Mouse (Mus musculus) erythroblast, adult 5-6 weeks (primary cell): Measurements from ENCODE around the gene Ifna4. TPM values are rescaled to one million over a fixed set of nuclear protein-coding genes. Genes with fewer than 3 reads are reported as not detected.

Source experiments
- ATAC-seq: replicated peaks from 2 replicates; pipeline ENCODE4 v1.8.0; 2016; ENCODE audit warnings: moderate number of reproducible peaks, mild to moderate bottlenecking, moderate TSS enrichment, inconsistent platforms; ENCODE audit not compliant: poor library complexity, low FRiP score, severe bottlenecking
- total RNA-seq, 2 experiments: library from RNA; stranded (forward) in 1 of 2; stranded (reverse) in 1 of 2; fragments of 150-400 nt in 1 of 2; fragments of 200-764, 138-1000 nt in 1 of 2; gene quantifications; 2 replicates each; pipeline versions ENCODE4 v1.2.3 to v1.2.4; 2015 to 2017; ENCODE audit warnings: low replicate concordance in 2 of 2

The Ifna4 gene
- total RNA-seq, 2 experiments from 2014 or later = not detected

- no peak for ATAC-seq
Observed at GRCm38 (mm10) chr4:88864599-88864998, 22.9 kb downstream of the Ifna4 start.

DNA sequence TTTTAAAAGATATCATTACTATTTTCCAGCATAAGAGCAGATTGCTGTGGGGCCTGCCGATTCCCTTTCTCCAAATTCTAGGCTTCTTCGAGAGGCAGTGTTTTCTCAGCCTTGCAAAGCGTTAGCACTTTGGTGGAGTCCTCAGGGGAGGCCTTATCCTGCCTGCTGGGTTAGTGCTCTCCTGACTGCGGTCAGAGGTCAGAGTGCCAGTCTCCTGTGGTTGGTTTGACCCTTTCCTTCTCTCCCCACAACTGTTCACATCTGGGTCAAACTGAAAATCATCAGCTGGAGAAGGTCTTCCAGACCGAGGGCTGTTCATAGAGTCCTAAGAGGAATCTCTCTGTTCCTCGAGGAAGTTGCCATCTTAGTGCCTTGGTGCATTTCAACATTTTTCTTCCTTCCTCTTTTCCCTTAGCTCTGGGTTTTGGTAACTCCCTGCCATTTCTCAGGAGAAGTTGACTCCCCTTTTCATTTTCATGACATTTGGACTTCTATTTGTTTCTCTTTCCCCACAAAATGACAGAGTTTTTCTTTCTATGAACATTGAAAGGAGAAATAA, 23.4 kb downstream of the Ifna4 start:
- no peak for ATAC-seq

DNA sequence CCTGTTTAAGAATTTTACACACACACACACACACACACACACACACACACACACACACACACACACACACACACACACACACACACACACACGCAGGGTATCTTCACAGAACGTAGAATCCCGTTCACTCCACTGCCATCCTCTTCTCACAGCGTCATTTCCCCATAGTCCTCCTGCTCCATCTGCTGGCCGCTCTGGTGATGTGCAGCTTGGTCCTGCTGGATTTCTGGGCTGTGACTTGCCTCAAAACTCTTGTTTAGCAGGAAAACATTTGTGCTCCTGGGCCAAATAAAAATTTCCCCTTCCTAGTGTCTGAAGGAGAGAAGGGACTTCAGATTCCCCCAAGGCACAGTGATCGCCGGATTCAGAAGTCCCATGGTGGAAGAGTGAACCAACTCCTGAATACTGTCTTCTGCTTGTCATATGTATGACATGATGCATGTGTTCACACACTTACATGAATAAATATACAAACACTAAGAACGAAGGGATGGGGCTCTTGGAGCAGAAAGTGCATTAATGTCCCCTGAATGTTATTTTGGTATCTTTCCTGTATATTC, 25.8 kb downstream of the Ifna4 start:
- ATAC-seq = peak; percentile 95

- peak; percentile 75 for ATAC-seq
Observed at GRCm38 (mm10) chr4:88867926-88868911, 26.6 kb downstream of the Ifna4 start.

DNA sequence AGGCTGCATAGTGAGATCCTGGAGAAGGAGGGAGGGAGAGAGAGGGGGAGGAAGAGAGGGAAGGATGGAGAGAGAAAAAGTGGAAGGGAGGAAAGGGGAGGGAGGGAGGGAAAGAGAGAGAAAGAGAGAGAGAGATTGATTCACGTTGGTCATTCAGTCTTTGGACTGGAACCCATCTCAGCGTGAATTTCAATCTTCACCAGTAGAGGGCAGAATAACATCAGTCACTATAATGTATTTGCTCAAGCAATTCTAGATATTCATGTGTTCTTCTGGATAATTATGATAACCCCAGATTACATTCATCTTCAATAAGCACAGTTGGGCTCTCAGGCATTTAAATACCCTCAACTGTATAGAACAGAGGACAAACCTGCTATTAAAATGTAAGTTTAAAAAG, 31.0 kb downstream of the Ifna4 start:
- no peak for ATAC-seq

- peak; percentile 68; the same call in 1 of the 2 replicates for ATAC-seq
Observed at GRCm38 (mm10) chr4:88875435-88876095, 33.9 kb downstream of the Ifna4 start.

DNA sequence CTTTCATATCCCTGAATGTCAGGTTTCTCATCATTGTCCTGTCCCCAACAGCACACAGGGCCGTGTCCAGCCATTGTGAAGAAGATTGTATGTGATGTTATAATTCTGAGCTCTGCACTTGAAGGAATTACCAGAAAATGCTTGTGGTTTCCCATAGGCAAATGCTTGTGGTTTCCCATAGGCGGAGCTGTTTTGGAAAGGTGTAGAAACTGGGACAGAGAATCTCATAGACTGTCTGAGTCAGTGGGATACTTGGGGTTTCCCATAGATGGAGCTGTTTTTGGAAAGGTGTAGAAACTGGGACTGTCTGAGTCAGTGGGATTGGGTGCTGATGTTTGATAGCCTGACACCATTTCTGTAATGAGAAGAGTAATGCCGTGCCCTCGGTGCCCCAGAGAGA, 34.9 kb downstream of the Ifna4 start:
- ATAC-seq = no peak

GRCm38 (mm10) chr4:88878246-88878645, 36.6 kb downstream of the Ifna4 start:
- ATAC-seq = no peak

DNA sequence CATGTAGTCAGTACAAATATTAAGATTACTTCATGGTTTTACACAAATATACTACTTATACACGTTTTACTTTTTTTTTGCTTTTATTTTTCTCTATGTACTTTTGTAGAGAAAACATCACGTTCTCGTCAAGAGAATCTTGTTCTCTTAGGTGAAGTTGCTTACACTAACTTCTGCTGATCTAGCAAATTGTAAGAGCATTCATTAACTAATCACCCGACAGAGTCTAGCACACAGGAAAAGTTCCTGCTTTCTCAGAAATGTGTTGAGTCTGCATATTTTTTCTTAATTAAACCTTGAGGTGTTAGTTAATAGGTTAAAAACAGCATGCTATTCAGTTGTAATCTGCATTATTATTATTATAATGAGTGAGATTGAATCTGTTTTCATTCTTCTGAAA, 37.1 kb downstream of the Ifna4 start:
- no peak for ATAC-seq

GRCm38 (mm10) chr4:88880101-88880500, 38.4 kb downstream of the Ifna4 start, which contains the start of gene Ifne:
Gene Ifne, minus strand, starts transcription at chr4:88880201.
- ATAC-seq = no peak

GRCm38 (mm10) chr4:88888236-88888635, 46.6 kb downstream of the Ifna4 start:
- no peak for ATAC-seq

Other genes starting within 250 kb of the Ifna4 start
- gene Ifna9, start 249.5 kb upstream of the Ifna4 start, total RNA-seq (2015; ENCODE audit: low replicate concordance) = not detected in 2 replicates
- gene Ifna9, start 249.5 kb upstream of the Ifna4 start, total RNA-seq (2017; ENCODE audit: low replicate concordance) = not detected in 2 replicates
- not detected in 2 replicates for gene Ifna12, start 238.5 kb upstream of the Ifna4 start, total RNA-seq (2015; ENCODE audit: low replicate concordance)
- not detected in 2 replicates for gene Ifna12, start 238.5 kb upstream of the Ifna4 start, total RNA-seq (2017; ENCODE audit: low replicate concordance)
- gene C87499, start 207.4 kb upstream of the Ifna4 start, total RNA-seq (2015; ENCODE audit: low replicate concordance) = not detected in 2 replicates
- gene C87499, start 207.4 kb upstream of the Ifna4 start, total RNA-seq (2017; ENCODE audit: low replicate concordance) = not detected in 2 replicates
- not detected in 2 replicates for gene Ifna13, start 197.4 kb upstream of the Ifna4 start, total RNA-seq (2015; ENCODE audit: low replicate concordance)
- gene Ifna13, start 197.4 kb upstream of the Ifna4 start, total RNA-seq (2017; ENCODE audit: low replicate concordance) = not detected in 2 replicates
- not detected in 2 replicates for gene Ifna16, start 164.9 kb upstream of the Ifna4 start, total RNA-seq (2015; ENCODE audit: low replicate concordance)
- gene Ifna16, start 164.9 kb upstream of the Ifna4 start, total RNA-seq (2017; ENCODE audit: low replicate concordance) = not detected in 2 replicates
- gene Ifna2, start 157.9 kb upstream of the Ifna4 start, total RNA-seq (2015; ENCODE audit: low replicate concordance) = not detected in 2 replicates
- gene Ifna2, start 157.9 kb upstream of the Ifna4 start, total RNA-seq (2017; ENCODE audit: low replicate concordance) = not detected in 2 replicates
- not detected in 2 replicates for gene Ifnab, start 150.5 kb upstream of the Ifna4 start, total RNA-seq (2015; ENCODE audit: low replicate concordance)
- not detected in 2 replicates for gene Ifnab, start 150.5 kb upstream of the Ifna4 start, total RNA-seq (2017; ENCODE audit: low replicate concordance)
- gene Gm26566, start 120.1 kb upstream of the Ifna4 start, total RNA-seq (2015; ENCODE audit: low replicate concordance) = not detected in 2 replicates
- gene Gm26566, start 120.1 kb upstream of the Ifna4 start, total RNA-seq (2017; ENCODE audit: low replicate concordance) = not detected in 2 replicates
- gene Klhl9, start 119.4 kb upstream of the Ifna4 start, total RNA-seq (2015; ENCODE audit: low replicate concordance) = 18.6 and 26.3 TPM in 2 replicates
- 24.0 and 29.5 TPM in 2 replicates for gene Klhl9, start 119.4 kb upstream of the Ifna4 start, total RNA-seq (2017; ENCODE audit: low replicate concordance)
- not detected in 2 replicates for gene Gm13271, start 87.0 kb upstream of the Ifna4 start, total RNA-seq (2015; ENCODE audit: low replicate concordance)
- gene Gm13271, start 87.0 kb upstream of the Ifna4 start, total RNA-seq (2017; ENCODE audit: low replicate concordance) = not detected in 2 replicates
- gene Gm13283, start 81.7 kb upstream of the Ifna4 start, total RNA-seq (2015; ENCODE audit: low replicate concordance) = not detected in 2 replicates
- not detected in 2 replicates for gene Gm13283, start 81.7 kb upstream of the Ifna4 start, total RNA-seq (2017; ENCODE audit: low replicate concordance)
- gene Gm13290, start 68.0 kb upstream of the Ifna4 start, total RNA-seq (2015; ENCODE audit: low replicate concordance) = not detected in 2 replicates
- gene Gm13290, start 68.0 kb upstream of the Ifna4 start, total RNA-seq (2017; ENCODE audit: low replicate concordance) = not detected in 2 replicates
- gene Gm13289, start 64.9 kb upstream of the Ifna4 start, total RNA-seq (2015; ENCODE audit: low replicate concordance) = not detected in 2 replicates
- gene Gm13289, start 64.9 kb upstream of the Ifna4 start, total RNA-seq (2017; ENCODE audit: low replicate concordance) = not detected in 2 replicates
- gene Gm13272, start 62.0 kb upstream of the Ifna4 start, total RNA-seq (2015; ENCODE audit: low replicate concordance) = not detected in 2 replicates
- not detected in 2 replicates for gene Gm13272, start 62.0 kb upstream of the Ifna4 start, total RNA-seq (2017; ENCODE audit: low replicate concordance)
- gene Ifnz, start 59.7 kb upstream of the Ifna4 start, total RNA-seq (2015; ENCODE audit: low replicate concordance) = not detected in 2 replicates
- not detected in 2 replicates for gene Ifnz, start 59.7 kb upstream of the Ifna4 start, total RNA-seq (2017; ENCODE audit: low replicate concordance)
- not detected in 2 replicates for gene Gm13276, start 56.2 kb upstream of the Ifna4 start, total RNA-seq (2015; ENCODE audit: low replicate concordance)
- gene Gm13276, start 56.2 kb upstream of the Ifna4 start, total RNA-seq (2017; ENCODE audit: low replicate concordance) = not detected in 2 replicates
- not detected in 2 replicates for gene Gm13277, start 53.2 kb upstream of the Ifna4 start, total RNA-seq (2015; ENCODE audit: low replicate concordance)
- not detected in 2 replicates for gene Gm13277, start 53.2 kb upstream of the Ifna4 start, total RNA-seq (2017; ENCODE audit: low replicate concordance)
- not detected in 2 replicates for gene Gm13278, start 50.3 kb upstream of the Ifna4 start, total RNA-seq (2015; ENCODE audit: low replicate concordance)
- not detected in 2 replicates for gene Gm13278, start 50.3 kb upstream of the Ifna4 start, total RNA-seq (2017; ENCODE audit: low replicate concordance)
- not detected in 2 replicates for gene Gm13275, start 47.4 kb upstream of the Ifna4 start, total RNA-seq (2015; ENCODE audit: low replicate concordance)
- gene Gm13275, start 47.4 kb upstream of the Ifna4 start, total RNA-seq (2017; ENCODE audit: low replicate concordance) = not detected in 2 replicates
- not detected in 2 replicates for gene Gm13279, start 44.5 kb upstream of the Ifna4 start, total RNA-seq (2015; ENCODE audit: low replicate concordance)
- gene Gm13279, start 44.5 kb upstream of the Ifna4 start, total RNA-seq (2017; ENCODE audit: low replicate concordance) = not detected in 2 replicates
- gene Gm13285, start 42.2 kb upstream of the Ifna4 start, total RNA-seq (2015; ENCODE audit: low replicate concordance) = not detected in 2 replicates
- not detected in 2 replicates for gene Gm13285, start 42.2 kb upstream of the Ifna4 start, total RNA-seq (2017; ENCODE audit: low replicate concordance)
- gene Gm13287, start 38.6 kb upstream of the Ifna4 start, total RNA-seq (2015; ENCODE audit: low replicate concordance) = not detected in 2 replicates
- gene Gm13287, start 38.6 kb upstream of the Ifna4 start, total RNA-seq (2017; ENCODE audit: low replicate concordance) = not detected in 2 replicates
- not detected in 2 replicates for gene Gm13288, start 36.3 kb upstream of the Ifna4 start, total RNA-seq (2015; ENCODE audit: low replicate concordance)
- gene Gm13288, start 36.3 kb upstream of the Ifna4 start, total RNA-seq (2017; ENCODE audit: low replicate concordance) = not detected in 2 replicates
- not detected in 2 replicates for gene Ifna7, start 25.6 kb upstream of the Ifna4 start, total RNA-seq (2015; ENCODE audit: low replicate concordance)
- not detected in 2 replicates for gene Ifna7, start 25.6 kb upstream of the Ifna4 start, total RNA-seq (2017; ENCODE audit: low replicate concordance)
- not detected in 2 replicates for gene Ifna11, start 21.9 kb upstream of the Ifna4 start, total RNA-seq (2015; ENCODE audit: low replicate concordance)
- gene Ifna11, start 21.9 kb upstream of the Ifna4 start, total RNA-seq (2017; ENCODE audit: low replicate concordance) = not detected in 2 replicates
- not detected in 2 replicates for gene Ifna6, start 14.4 kb upstream of the Ifna4 start, total RNA-seq (2015; ENCODE audit: low replicate concordance)
- gene Ifna6, start 14.4 kb upstream of the Ifna4 start, total RNA-seq (2017; ENCODE audit: low replicate concordance) = not detected in 2 replicates
- not detected in 2 replicates for gene Ifna5, start 6.3 kb upstream of the Ifna4 start, total RNA-seq (2015; ENCODE audit: low replicate concordance)
- not detected in 2 replicates for gene Ifna5, start 6.3 kb upstream of the Ifna4 start, total RNA-seq (2017; ENCODE audit: low replicate concordance)
- not detected in 2 replicates for gene Ifna1, start 8.2 kb downstream of the Ifna4 start, total RNA-seq (2015; ENCODE audit: low replicate concordance)
- not detected in 2 replicates for gene Ifna1, start 8.2 kb downstream of the Ifna4 start, total RNA-seq (2017; ENCODE audit: low replicate concordance)
- not detected in 2 replicates for gene Ifne, start 38.3 kb downstream of the Ifna4 start, total RNA-seq (2015; ENCODE audit: low replicate concordance)
- gene Ifne, start 38.3 kb downstream of the Ifna4 start, total RNA-seq (2017; ENCODE audit: low replicate concordance) = not detected in 2 replicates